Mouse (Mus musculus) kidney, adult 2 months (tissue): ENCODE measurements around the gene Hist1h4h. TPM values are rescaled to one million over a fixed set of nuclear protein-coding genes. Genes with fewer than 3 reads are reported as not detected.
A peak's percentile ranks its signal among the peaks of the same experiment; 100 is the strongest.

Source experiments
- DNase-seq: peaks from one replicate; pipeline ENCODE4 v3.0.0; 2021
- H3K27ac ChIP-seq: fragments of 200-500 bp; 2 replicates; pipeline ENCODE4 v1.5.1; 2012; ENCODE audit warnings: low read depth, low read length, control low read depth, inconsistent platforms; ENCODE audit not compliant: insufficient read depth
- H3K27me3 ChIP-seq: fragments of 200-500 bp; replicated peaks from 2 replicates; pipeline ENCODE4 v1.6.1; 2012; ENCODE audit warnings: mild to moderate bottlenecking, moderate library complexity, low read length, inconsistent platforms; ENCODE audit not compliant: control insufficient read depth, insufficient read depth
- H3K36me3 ChIP-seq: fragments of 200-500 bp; 2 replicates; pipeline ENCODE4 v1.6.1; 2012; ENCODE audit warnings: mild to moderate bottlenecking, moderate library complexity, low read length, inconsistent platforms; ENCODE audit not compliant: control insufficient read depth, insufficient read depth
- H3K4me1 ChIP-seq: fragments of 200-500 bp; 2 replicates; pipeline ENCODE4 v1.6.1; 2011; ENCODE audit warnings: low read length; ENCODE audit not compliant: control insufficient read depth, insufficient read depth
- H3K4me3 ChIP-seq: fragments of 200-500 bp; 2 replicates; pipeline ENCODE4 v1.5.1; 2011; ENCODE audit warnings: mild to moderate bottlenecking, low read depth, low read length, control low read depth; ENCODE audit not compliant: insufficient read depth
- CTCF ChIP-seq: fragments of 200-500 bp; conservative IDR thresholded peaks from 2 replicates; pipeline ENCODE4 v1.5.1; 2011; ENCODE audit warnings: low read depth, mild to moderate bottlenecking, control low read depth, low read length, moderate library complexity, mixed read lengths; ENCODE audit not compliant: insufficient read depth, insufficient read length
- POLR2A ChIP-seq: fragments of 200-500 bp; IDR thresholded peaks from one replicate; pipeline ENCODE4 v1.6.1; 2011; ENCODE audit warnings: low read depth, low read length, control low read depth
- WGBS: fragments of 180-500 bp; shearing (Covaris S2); methylation state at CpG from one replicate; pipeline ENCODE4 v1.1.7; 2018; 5-methylcytosine and 5-hydroxymethylcytosine counted together
- polyA plus RNA-seq: library from polyadenylated mRNA; depleted of rRNA; stranded (reverse); fragments of >200 nt; gene quantifications from 2 replicates; pipeline ENCODE4 v1.2.3, GENCODE M21; 2012

Hist1h4h gene
- polyA plus RNA-seq, 1 experiment, result 44.7 TPM

DNA sequence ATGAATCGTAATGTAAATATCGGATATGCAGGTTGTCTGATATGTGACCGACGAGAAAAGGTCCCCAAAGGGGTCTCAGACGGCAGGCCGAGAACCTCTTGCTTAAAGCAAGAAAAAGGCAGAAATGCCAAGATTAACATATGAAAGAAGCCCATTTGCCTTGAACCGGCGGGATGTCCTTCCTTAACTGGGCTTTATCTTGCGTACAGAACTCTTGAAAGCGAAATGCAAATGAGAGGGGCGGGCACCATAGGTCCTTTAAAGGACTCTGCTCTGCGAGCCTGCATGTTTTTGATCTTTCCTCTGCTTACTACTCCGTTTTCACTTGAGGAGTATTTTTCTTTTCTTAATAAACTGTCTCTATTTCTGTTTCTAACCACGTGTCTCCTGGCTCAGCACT, 38.9 kb upstream of the Hist1h4h start:
- TF ChIP-seq CTCF (no peak), POLR2A (no peak)
- no peaks in the 10 kb centered on the region for H3K36me3 ChIP-seq
- H3K27me3 ChIP-seq, result no peaks in the 10 kb centered on the region
- H3K4me1 ChIP-seq, result peaks cover 6% of the 10 kb centered on the region
- H3K27ac ChIP-seq, result no peak overlapping the region
- WGBS, result 23% methylated on average over 14 of the region's 14 CpGs
- no peak overlapping the region for H3K4me3 ChIP-seq
- DNase-seq, result no peak

DNA sequence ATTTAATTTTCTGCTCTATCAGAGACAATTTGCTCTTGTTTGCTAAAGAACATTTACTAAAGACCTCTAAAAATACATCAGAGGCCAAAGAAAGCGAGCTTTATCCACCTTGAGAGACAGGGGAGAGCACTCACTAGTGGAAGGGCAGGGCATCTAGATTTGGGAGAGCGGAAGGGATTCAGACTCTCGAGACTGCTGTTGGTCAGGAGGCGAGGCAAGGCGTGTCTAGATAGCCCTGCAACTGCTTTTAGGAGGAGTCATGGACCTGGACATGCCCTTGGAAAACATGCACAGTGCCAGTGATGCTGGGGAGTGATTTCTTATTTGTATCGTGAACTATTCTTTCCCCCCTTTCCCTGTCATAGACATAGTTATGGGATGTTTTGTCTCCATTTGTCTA, 35.3 kb upstream of the Hist1h4h start:
- WGBS, result 91% methylated on average over 6 of the region's 6 CpGs

DNA sequence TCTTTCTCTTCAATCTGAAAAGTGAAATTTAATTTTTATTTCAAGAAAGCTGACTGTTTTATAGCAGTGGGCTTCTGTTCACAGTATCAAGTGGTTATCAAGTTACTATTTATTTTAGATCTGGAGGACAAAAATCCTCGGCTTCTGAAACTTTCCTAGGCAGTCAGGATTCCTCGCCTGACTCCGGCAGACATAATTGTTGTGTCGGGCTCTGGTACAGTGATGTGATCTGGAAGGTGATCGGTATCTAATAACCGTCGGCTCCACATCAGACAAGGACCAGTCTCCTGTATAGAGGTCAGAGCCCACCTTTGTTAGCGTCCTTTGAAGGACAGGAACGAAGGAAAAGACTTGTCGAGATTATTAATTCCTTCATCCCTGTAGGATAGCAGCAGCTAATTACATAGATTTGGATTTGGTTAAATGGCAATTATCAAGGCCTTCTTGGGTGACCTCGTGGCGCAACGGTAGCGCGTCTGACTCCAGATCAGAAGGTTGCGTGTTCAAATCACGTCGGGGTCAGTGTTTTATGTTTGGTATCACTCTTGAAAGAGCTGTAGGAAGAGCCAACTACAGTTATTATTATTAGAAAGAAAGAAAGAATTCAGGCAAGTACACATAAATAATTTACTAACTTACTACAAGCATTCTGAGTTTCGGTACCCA, 33.1 kb upstream of the Hist1h4h start:
- WGBS, result 40% methylated on average over 19 of the region's 19 CpGs
- peak; percentile 13 for DNase-seq
- H3K4me3 ChIP-seq, result no peak overlapping the region
- H3K27me3 ChIP-seq, result no peaks in the 10 kb centered on the region
- no peak overlapping the region for H3K27ac ChIP-seq
- no peaks in the 10 kb centered on the region for H3K36me3 ChIP-seq
- TF ChIP-seq CTCF, result no peak
- TF ChIP-seq POLR2A, result no peak
- H3K4me1 ChIP-seq, result no peaks in the 10 kb centered on the region; the same call in 1 of the 2 replicates

More for the DNA sequence above, 35.3 kb upstream of the Hist1h4h start:
- H3K4me1 ChIP-seq, result no peaks in the 10 kb centered on the region; the same call in 1 of the 2 replicates
- no peak for DNase-seq
- no peaks in the 10 kb centered on the region for H3K36me3 ChIP-seq
- H3K27ac ChIP-seq, result no peak overlapping the region
- TF ChIP-seq POLR2A (no peak), CTCF (no peak)
- no peak overlapping the region for H3K4me3 ChIP-seq
- H3K27me3 ChIP-seq, result no peaks in the 10 kb centered on the region

DNA sequence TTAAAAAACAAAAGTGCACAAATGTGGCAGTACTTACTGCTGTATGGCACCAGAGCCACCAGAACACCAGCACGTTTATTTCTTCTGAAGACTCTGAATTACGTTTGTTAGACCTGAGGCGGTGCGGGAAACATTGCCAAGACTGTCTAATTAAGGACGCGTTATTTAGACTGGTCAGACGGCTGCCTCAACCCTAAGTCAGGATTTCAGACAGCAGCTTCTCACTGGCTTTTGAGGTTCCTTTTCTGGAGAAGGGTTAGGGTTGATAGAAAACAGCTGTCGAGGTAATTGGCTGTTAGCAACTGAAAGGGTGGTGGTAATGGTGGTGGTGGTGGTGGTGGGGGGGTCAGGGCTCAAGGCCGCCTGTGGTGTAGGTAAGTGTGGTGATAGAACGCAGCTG, 32.2 kb upstream of the Hist1h4h start:
- Histone ChIP-seq H3K4me1 (no peaks in the 10 kb centered on the region; the same call in 1 of the 2 replicates), H3K36me3 (no peaks in the 10 kb centered on the region), H3K27ac (no peak overlapping the region), H3K27me3 (no peaks in the 10 kb centered on the region), H3K4me3 (no peak overlapping the region)
- WGBS, result 19% methylated on average over 10 of the region's 10 CpGs
- DNase-seq, result no peak
- TF ChIP-seq POLR2A (no peak), CTCF (no peak)

DNA sequence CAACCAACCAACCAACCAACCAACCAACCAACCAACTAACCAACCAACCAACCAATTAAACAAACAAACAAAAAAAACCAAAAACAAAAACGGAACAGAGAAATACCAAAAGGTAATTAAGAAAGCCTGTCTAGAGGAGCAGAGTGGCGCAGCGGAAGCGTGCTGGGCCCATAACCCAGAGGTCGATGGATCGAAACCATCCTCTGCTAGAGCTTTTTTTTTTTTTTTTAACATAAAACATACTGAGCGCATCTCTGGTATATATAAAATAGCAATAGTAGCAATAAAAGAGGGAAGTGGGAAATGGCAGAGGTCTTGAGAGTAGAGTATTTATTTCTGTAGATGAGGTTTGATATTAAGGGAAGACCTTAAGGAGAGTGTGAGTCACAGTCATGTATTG, 30.9 kb upstream of the Hist1h4h start:
- H3K4me3 ChIP-seq, result no peak overlapping the region
- 64% methylated on average over 7 of the region's 7 CpGs for WGBS

DNA sequence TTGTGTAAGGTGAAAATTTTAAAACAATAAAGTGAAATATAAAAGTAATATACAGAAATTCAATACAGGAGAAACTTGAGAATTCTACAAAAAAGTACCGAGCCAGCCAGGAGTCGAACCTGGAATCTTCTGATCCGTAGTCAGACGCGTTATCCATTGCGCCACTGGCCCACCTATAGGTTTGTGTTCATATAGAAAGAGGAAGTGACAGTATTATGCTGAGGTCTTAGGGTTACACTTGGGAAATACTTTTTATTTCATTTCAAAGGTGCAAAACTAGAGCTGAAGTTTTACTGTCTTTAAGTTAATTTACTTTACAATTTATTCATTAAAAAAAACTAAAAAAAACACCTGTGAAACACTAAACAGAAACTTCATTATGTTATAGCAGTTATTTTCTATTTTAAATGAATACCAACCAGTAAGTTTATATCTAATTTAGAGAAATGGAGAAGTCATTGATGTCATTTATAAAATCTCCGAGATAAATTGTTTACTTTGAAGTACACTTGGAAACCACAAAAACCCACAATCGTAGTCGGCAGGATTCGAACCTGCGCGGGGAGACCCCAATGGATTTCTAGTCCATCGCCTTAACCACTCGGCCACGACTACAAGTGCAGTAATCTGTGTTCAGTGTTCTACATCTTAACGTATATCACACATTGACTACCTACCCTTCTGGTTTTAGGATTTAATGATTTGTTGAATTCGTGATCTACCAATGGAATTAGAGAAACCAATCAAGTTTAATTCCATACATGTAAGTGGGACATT, 30.2 kb upstream of the Hist1h4h start:
- Histone ChIP-seq H3K4me3 (no peak overlapping the region), H3K36me3 (no peaks in the 10 kb centered on the region), H3K27ac (no peak overlapping the region), H3K4me1 (no peaks in the 10 kb centered on the region; the same call in 1 of the 2 replicates), H3K27me3 (no peaks in the 10 kb centered on the region)
- TF ChIP-seq POLR2A (no peak), CTCF (no peak)
- 23% methylated on average over 17 of the region's 17 CpGs for WGBS
- peak; percentile 46 for DNase-seq

More for the DNA sequence above, 30.9 kb upstream of the Hist1h4h start:
- no peaks in the 10 kb centered on the region; the same call in 1 of the 2 replicates for H3K4me1 ChIP-seq
- H3K27me3 ChIP-seq, result no peaks in the 10 kb centered on the region
- DNase-seq, result no peak
- H3K36me3 ChIP-seq, result no peaks in the 10 kb centered on the region
- H3K27ac ChIP-seq, result no peak overlapping the region
- TF ChIP-seq POLR2A (no peak), CTCF (no peak)

DNA sequence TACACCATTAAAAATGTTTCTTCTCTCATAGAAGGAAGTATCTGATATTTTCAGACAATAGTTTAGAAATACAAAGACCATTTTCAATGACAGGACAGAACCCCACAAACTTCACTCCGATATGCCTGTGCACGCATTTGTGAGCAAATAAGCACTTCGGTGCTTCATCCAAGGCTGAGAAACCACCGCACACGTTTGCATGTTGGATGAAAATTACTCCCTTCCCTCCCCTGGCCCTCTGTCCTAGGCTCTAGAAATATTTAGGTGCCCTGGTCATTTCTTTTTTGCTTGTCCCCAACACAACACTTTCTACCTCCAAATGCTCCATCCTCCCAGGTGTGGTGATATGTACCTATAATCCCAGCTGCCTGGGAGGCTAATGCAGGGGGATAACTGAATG, 29.3 kb upstream of the Hist1h4h start:
- Histone ChIP-seq H3K4me3 (no peak overlapping the region), H3K36me3 (no peaks in the 10 kb centered on the region)
- TF ChIP-seq CTCF (no peak), POLR2A (no peak)

More for the DNA sequence above, 29.3 kb upstream of the Hist1h4h start:
- DNase-seq, result no peak
- H3K27ac ChIP-seq, result no peak overlapping the region
- no peaks in the 10 kb centered on the region for H3K27me3 ChIP-seq
- H3K4me1 ChIP-seq, result no peaks in the 10 kb centered on the region; the same call in 1 of the 2 replicates
- WGBS, result 54% methylated on average over 5 of the region's 5 CpGs
